Comparison of ENCODE assay signal across 9 mouse cellular contexts in genomic region chr17:5582937-5583336, GRCm38 (mm10).
"Had no signal": no experiment of that assay in that cellular context is flagged by ENCODE, and none has a peak within 500 bp of the region (broad histone marks: within the 10 kb centered on the region; RNA-seq: fewer than 3 reads in every experiment).

No protein-coding gene starts in this region.

- H3K4me2 ChIP-seq: kidney, embryonic 15.5 days; limb, embryonic 15.5 days; liver, embryonic 12.5 days; lung, embryonic 14.5 days had no signal

- ATAC-seq: liver, embryonic 12.5 days had no signal

- H3K27me3 ChIP-seq: kidney, embryonic 15.5 days; limb, embryonic 15.5 days; liver, embryonic 12.5 days had no signal

- H3K36me3 ChIP-seq: kidney, embryonic 15.5 days; limb, embryonic 15.5 days; liver, embryonic 12.5 days had no signal

- H3K4me3 ChIP-seq: kidney, embryonic 15.5 days; limb, embryonic 15.5 days; liver, embryonic 12.5 days had no signal

- DNase-seq: kidney, adult 2 months; kidney, postnatal 14 days; lung, embryonic 14.5 days; lung, postnatal 14 days; thymus, postnatal 4 days had no signal

- H3K9ac ChIP-seq: kidney, embryonic 15.5 days; limb, embryonic 15.5 days; liver, embryonic 12.5 days; lung, embryonic 14.5 days had no signal

- H3K27ac ChIP-seq: kidney, embryonic 15.5 days; limb, embryonic 15.5 days; liver, embryonic 12.5 days; stomach, postnatal 0 days had no signal

- H3K4me1 ChIP-seq: kidney, embryonic 15.5 days; liver, embryonic 12.5 days had no signal

- H3K9me3 ChIP-seq: kidney, embryonic 15.5 days; limb, embryonic 15.5 days; liver, embryonic 12.5 days had no signal
